Mouse (Mus musculus): ENCODE measurements at regions not wholly inside any gene's neighbourhood (a gene's known extent, or its start where the extent isn't known, plus 50 kb on each side); places are given as distances from the start of the nearest gene placed in this dataset.
A peak's percentile ranks its signal among the peaks of the same experiment; 100 is the strongest.

GRCm38 (mm10) chr12:9261662-9262061 is 231.9 kb downstream of the Ttc32 start:
- no peak for DNase-seq (ENCODE audit: low spot score in 2 of 2)

DNA sequence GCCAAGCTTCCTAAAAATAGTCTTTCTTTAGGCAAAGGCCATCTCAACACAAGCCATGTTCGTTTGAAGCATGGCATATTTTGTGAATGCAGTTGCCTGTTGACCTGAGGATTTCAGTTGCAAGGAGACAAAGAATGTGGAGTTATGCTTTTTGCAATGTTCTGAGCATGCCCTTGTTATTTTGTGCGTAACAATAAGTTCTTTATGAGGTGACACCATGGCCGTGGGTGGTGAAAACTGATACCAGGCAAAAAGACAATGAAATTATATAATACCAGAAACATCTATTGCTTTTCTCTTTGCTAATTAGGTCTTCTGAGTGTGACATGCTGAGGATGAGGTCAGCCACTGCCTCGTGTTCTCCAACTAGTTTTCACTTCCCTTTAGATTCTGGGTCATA is 236.4 kb downstream of the Ttc32 start:
- DNase-seq (ENCODE audit: low spot score in 2 of 2): no peak

DNA sequence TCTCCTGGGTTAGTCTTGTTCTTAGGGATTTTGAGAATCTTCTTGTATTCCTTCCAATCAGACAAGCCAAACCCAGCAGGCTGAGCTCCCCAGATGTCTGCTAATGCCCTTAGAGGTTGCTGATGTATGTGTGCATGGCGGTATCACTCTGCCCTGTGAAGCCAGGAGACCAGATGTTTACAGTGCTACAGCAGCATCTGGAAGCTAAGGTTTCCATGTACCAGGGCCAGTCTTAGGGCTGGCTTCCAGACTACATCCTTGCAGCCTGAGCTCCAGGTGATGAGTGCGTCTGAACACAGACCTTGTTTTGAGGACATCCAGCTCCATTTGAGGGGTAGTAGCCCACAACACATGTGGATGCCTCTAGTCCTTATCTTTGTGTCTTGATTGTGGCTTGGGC is 241.7 kb downstream of the Ttc32 start:
- DNase-seq (ENCODE audit: low spot score in 2 of 2): no peak

DNA sequence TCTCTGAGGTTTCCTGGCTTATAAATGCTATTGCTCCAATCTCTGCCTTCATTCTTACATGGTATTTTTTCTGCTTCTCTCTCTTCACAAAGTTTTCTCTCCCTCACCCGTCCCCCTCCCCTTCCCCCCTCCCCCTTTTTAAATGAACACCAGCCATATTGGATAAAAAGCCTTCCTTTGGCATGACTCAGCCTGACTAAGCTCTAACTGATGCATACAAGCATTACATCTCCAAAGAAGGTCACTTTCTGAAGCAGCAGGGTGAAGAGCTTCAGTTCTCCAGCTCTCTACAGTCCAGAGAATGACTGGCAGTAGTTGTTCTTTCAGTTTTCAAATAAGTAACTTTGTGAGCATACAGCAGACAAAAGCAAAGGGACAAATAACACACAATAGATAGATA is 244.4 kb downstream of the Ttc32 start:
- no peak for DNase-seq (ENCODE audit: low spot score in 2 of 2)

DNA sequence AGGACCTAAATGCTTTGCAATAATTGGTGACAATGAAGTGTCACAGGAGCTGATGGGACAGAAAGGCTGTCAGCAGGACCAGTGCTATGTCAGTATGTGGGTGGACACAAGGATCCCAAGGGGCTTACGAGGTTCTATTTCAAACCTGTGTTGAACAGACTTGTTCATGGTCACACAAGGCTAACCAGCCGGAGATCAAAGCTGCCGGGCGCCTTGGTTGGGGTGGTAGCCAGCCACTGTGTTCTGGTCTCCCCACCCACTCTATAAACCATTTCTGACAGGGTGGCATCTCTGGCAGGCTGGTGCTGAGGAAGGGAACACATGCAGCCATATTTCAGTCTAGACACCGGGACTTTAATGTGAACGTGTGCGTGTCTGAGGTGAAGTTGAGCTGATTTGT is 245.9 kb downstream of the Ttc32 start:
- DNase-seq (ENCODE audit: low spot score in 2 of 2): no peak

GRCm38 (mm10) chr12:9278735-9279134 is 248.9 kb downstream of the Ttc32 start:
- DNase-seq (ENCODE audit: low spot score in 2 of 2): no peak

DNA sequence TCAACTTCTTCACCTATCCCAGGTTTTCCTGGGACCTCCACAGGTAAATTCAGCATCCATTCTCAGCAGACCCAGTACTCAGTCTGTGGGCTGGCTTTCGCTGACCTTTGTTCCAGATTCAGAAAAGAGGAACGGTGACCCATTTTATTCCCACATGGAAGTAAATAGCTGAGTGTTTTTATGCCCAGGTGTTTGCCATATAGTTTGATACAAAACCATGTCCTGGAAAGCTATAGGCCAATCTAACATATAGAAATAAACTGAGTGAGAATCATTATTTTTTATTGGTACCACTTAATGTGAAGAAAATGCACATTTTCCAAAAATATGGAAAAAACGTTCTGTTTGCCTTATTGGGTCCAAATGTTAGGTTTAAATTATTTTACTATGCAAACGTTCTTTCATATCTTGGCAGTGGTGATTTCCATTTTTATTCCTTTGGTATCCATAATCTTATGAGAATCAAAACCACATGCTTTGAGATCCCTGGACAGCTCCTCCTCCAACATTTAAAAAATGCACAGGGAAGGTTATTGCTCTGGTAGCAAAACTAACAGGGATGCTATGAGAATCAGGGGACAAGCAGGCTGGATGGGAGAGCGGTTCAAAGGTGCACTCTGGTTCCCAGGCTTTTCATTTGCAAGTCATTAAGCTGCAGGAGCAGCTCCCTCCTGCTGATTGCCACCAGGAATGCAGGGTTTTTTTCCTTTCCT is 250.3 kb downstream of the Ttc32 start:
- DNase-seq (ENCODE audit: low spot score in 2 of 2): no peak

- no peak for DNase-seq (ENCODE audit: low spot score in 2 of 2)
Measured at GRCm38 (mm10) chr12:9287271-9287670, 257.5 kb downstream of the Ttc32 start.

DNA sequence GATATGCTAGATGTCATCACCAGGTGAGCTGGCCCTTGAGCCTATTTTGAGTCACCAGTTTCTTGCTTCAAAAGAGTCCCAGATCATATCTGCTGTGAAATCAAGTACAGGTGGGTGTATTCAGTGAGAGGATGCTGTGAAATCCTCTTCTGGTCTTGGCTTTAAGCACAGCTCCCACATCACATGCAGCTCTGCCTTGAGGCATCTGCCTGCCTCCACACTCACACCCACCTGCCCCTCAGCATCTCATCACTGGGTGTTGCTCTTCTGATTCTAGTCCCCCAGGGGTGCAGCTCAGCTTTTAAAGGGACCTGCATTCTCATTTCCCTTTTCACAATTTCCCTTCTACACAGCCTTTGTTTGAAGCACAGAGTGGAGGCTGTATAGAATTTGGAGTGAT is 262.9 kb downstream of the Ttc32 start:
- no peak for DNase-seq (ENCODE audit: low spot score in 2 of 2)

GRCm38 (mm10) chr12:9295211-9295610 is 265.4 kb downstream of the Ttc32 start:
- no peak for DNase-seq (ENCODE audit: low spot score in 2 of 2)

DNA sequence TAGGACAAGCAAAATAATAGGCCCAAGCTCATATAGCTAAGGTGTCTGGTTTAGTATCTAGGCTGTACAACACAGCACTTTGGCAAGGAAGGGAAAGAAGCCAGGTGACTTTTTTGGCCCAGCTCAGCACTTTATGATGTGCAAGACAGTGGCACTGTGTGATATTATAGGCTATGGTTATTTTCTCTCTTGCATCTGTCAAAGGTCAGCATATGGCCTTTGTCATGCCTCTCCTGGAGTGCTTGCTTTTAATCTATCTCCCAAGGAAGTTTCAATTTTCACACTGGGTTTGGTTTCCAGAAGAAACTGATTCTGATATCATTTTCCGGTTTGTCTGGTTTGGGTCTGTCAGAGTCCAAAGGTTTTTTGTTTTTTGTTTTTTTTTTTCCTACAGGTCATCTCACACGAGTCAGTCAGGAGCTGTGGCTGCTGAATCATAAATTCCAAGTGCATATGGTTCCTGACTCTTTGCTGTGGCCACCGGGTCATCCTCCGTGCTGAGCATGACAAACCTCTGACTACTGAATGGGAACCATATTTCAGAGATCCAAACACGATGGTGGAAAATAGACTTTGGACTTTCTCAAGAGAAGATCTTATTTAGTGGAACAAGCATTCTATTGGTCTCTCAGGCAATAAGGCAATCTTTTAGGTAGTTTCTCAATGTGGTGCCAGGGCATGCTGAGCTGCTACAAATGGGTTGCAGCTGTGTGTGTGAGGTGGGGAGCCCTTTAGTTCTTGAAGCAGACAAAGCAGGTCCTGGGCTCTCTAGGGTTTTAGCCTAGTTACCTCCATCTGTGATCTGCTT is 269.3 kb downstream of the Ttc32 start:
- no peak for DNase-seq (ENCODE audit: low spot score in 2 of 2)

DNA sequence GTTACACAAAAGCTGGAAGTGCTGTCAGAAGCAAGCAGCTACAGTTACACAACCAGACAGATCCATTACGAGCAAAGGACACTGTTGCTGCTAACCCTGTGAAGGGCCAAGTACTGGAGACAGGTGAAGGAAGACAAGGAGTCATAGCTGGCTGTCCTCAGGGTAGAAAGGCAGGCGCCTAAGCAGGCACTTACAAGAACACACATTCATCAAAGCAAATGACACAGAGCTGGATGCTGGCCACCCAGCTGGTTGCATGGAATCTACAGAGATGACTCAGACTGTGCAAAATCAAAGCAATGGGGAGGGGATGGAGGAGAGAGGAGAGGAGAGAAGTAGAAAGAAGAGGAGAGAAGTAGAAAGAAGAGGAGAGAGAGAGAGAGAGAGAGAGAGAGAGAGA is 265.8 kb upstream of the Osr1 start:
- peak in 1 of 2 experiments; percentile 11 for DNase-seq (ENCODE audit: low spot score in 2 of 2)

DNA sequence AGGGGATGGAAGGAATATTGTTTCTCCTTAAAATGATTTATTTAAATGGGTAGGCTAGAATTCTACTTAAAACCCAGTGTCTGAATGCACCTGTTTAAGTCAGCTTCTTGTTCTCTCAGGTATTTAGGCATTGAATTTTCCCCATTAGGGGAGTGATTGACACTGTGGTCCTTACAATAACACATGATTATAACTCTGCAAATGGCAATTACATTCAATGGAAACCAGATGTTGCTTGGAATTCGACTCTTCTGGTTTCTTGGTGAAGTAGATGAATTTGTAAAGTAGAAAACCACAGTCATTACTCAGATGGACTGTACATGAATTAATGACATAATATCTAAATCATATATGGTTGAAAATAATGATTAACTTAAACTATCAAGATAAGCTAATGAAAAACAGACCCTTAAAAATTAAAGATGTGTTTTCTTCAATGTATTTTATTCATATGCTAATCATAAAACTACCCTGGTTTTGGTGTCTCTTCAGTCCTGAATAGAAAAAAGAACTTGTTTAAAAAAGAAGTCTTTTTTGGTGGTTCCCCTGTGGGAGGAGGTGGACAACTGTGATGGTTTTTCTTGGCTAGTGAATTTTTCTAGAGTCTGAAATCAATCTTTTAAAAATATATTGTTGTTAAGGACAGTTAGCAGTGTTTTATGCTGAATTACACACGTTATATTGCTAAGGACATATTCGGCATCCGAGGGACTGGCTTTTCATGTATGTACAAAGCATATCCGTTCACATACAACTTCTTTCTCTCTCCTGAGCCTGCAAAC is 231.8 kb upstream of the Osr1 start:
- DNase-seq (ENCODE audit: low spot score in 2 of 2): no peak

- DNase-seq (ENCODE audit: low spot score in 2 of 2): no peak
Measured at GRCm38 (mm10) chr12:9338801-9339231, 231.1 kb upstream of the Osr1 start.

DNA sequence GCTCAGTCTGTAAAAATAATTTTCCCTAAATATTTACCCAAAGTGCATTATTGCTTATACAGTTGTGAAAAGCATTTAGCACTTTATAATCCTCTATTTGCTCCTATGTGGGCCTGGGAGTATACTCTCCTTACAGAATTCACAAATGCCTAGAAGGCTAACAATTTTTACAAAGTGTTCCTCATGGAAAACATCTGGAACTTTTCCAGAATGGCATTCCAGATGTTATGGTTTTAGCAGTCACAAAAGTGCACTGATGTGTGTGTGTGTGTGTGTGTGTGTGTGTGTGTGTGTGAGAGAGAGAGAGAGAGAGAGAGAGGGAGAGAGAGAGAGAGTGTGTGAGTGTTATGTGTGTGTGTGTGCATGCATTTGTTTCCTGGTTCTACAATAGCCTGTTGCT is 229.1 kb upstream of the Osr1 start:
- no peak for DNase-seq (ENCODE audit: low spot score in 2 of 2)

DNA sequence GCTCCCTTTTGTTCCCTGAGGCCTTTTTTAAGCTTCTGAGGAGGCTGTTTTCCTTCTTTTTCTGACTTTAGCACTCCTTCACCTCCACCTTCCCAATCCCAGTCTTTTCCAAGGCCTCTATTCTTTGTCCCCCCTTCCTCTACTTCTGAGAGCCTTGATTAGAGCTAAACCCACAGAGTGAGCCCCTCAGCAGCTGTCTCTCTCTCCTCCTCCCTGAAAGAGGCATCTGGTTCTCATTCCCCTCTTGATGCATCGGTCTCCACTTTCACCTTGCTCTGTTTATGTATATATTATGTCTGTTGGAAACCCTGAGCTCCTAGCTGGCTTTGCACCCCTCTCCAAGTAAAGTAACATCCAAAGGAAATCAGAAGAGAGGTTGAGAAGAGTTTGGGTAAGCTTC is 224.6 kb upstream of the Osr1 start:
- DNase-seq (ENCODE audit: low spot score in 2 of 2): no peak

- no peak for DNase-seq (ENCODE audit: low spot score in 2 of 2)
Measured at GRCm38 (mm10) chr12:9355512-9355911, 214.4 kb upstream of the Osr1 start.

- no peak for DNase-seq (ENCODE audit: low spot score in 2 of 2)
Measured at GRCm38 (mm10) chr12:9357856-9358255, 212.1 kb upstream of the Osr1 start.

DNA sequence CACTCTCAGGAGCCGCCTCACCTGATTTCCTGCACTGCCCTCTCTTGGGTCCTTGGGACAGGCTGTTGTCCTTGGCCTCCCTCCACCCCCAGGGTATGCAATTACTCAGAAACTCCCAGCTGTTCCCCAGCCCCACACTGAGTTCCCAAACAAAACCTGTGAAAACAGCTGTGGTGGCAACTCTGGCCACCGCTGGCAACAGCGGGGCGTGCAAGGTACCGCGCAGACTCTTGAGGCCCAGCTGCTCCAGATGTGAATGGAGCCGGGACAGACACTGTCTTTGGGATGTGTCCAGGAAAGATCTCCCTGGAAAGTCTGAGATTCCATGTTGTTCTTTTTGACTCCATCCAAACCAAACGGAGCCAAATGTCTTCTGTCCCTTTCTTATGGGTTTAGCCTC is 211.0 kb upstream of the Osr1 start:
- peak in 1 of 2 experiments; percentile 19 for DNase-seq (ENCODE audit: low spot score in 2 of 2)

- DNase-seq (ENCODE audit: low spot score in 2 of 2): no peak
Measured at GRCm38 (mm10) chr12:9365931-9366330, 204.0 kb upstream of the Osr1 start.

GRCm38 (mm10) chr12:9368682-9369081 is 201.2 kb upstream of the Osr1 start:
- no peak for DNase-seq (ENCODE audit: low spot score in 2 of 2)

GRCm38 (mm10) chr12:9401956-9402355 is 168.0 kb upstream of the Osr1 start:
- DNase-seq (ENCODE audit: low spot score in 2 of 2): no peak

GRCm38 (mm10) chr12:9404981-9405380 is 164.9 kb upstream of the Osr1 start:
- no peak for DNase-seq (ENCODE audit: low spot score in 2 of 2)

Data from heart, adult 9 months (tissue).